Mouse (Mus musculus): ENCODE measurements at regions not wholly inside any gene's neighbourhood (a gene's known extent, or its start where the extent isn't known, plus 50 kb on each side); places are given as distances from the start of the nearest gene placed in this dataset.
A peak's percentile ranks its signal among the peaks of the same experiment; 100 is the strongest.

DNA sequence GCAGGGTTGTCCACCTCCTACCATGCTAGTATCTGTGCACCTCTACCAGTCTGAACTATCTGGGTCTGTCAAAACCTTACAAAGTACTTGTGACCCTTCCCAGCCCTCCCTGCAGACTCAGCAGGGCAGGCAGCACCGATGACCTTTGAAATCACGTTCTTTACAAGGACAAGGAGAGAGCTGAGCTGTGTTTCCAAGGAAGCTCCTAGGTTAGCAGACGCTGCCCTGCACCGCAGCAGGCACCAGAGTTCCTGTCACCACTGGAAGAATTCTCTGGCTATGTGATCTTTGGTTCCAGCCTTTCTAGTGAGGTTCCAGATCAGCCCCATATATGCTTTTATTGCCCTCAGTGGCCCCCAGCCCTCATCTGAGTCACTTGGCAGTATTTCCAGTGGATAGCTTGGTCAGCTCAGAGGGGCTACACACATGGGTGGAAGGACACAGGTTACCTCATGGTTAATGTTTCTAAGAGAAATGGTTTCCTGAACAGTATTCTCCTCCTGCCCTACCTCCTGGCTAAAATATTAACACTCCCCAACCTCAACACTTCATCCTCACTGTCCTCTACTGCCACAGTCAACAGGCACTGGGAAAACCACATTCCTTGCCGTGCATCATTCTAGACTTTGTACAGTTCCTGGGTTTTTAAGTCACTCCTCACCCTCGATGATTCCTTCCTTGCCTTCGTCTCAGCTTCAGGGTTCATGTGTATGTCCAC lies 251.2 kb upstream of the Gli3 start:
- 83% methylated on average over 7 of the region's 7 CpGs for WGBS
- Histone ChIP-seq H3K4me3 (ENCODE audit: low read depth, low read length) (no peak overlapping the region), H3K27ac (ENCODE audit: low read depth, low read length) (no peak overlapping the region), H3K27me3 (ENCODE audit: insufficient read depth, low read length) (no peaks in the 10 kb centered on the region), H3K4me2 (ENCODE audit: low read depth, low read length, poor library complexity, severe bottlenecking) (no peak overlapping the region), H3K9ac (replicated peaks; ENCODE audit: low read length, poor library complexity, severe bottlenecking) (no peak overlapping the region), H3K4me1 (ENCODE audit: insufficient read depth, low read length) (no peaks in the 10 kb centered on the region), H3K36me3 (ENCODE audit: insufficient read depth, low read length) (no peaks in the 10 kb centered on the region), H3K9me3 (ENCODE audit: low read length) (no peaks in the 10 kb centered on the region)
- no peak for DNase-seq (ENCODE audit: low spot score)
- ATAC-seq (ENCODE audit: low FRiP score) = no peak
- no peak for TF ChIP-seq CTCF (IDR thresholded peaks at IDR 0.05)

DNA sequence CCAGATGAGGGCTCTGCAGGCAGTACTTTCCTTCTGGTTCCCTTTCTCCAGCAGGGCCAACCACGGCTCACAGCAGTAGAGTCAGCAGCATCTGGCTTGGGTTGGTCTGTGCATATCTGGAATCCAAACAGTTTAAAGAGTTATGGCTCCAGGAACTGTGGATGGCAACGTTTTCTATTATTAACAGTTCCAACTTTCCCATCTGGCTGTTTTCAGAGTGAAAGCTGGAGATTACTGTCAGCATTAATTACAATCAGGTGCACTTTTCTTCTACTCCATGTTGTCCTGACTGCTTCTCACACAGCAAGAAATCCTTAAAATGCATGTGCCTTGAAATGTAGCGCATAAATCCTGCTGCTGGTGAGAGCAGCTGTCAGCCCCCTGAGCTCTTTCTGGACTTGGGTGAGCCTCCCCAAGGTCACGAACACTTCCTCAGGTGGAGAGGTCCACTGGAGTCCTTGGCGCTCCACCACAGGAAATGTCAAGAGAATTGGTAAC lies 250.6 kb upstream of the Gli3 start:
- Histone ChIP-seq H3K36me3 (ENCODE audit: insufficient read depth, low read length) (no peaks in the 10 kb centered on the region), H3K4me3 (ENCODE audit: low read depth, low read length) (no peak overlapping the region), H3K27me3 (ENCODE audit: insufficient read depth, low read length) (no peaks in the 10 kb centered on the region), H3K9ac (replicated peaks; ENCODE audit: low read length, poor library complexity, severe bottlenecking) (no peak overlapping the region), H3K9me3 (ENCODE audit: low read length) (no peaks in the 10 kb centered on the region), H3K4me2 (ENCODE audit: low read depth, low read length, poor library complexity, severe bottlenecking) (no peak overlapping the region), H3K27ac (ENCODE audit: low read depth, low read length) (no peak overlapping the region), H3K4me1 (ENCODE audit: insufficient read depth, low read length) (no peaks in the 10 kb centered on the region)
- 63% methylated on average over 5 of the region's 5 CpGs for WGBS
- TF ChIP-seq CTCF (IDR thresholded peaks at IDR 0.05) = no peak
- peak; percentile 59 for DNase-seq (ENCODE audit: low spot score)
- 0 out of 2 replicates have a peak, but pooled peaks have one; percentile 20 for ATAC-seq (ENCODE audit: low FRiP score)

- Histone ChIP-seq H3K4me3 (ENCODE audit: low read depth, low read length) (no peak overlapping the region), H3K27ac (ENCODE audit: low read depth, low read length) (no peak overlapping the region), H3K9me3 (ENCODE audit: low read length) (no peaks in the 10 kb centered on the region), H3K9ac (replicated peaks; ENCODE audit: low read length, poor library complexity, severe bottlenecking) (no peak overlapping the region), H3K4me2 (ENCODE audit: low read depth, low read length, poor library complexity, severe bottlenecking) (no peak overlapping the region), H3K27me3 (ENCODE audit: insufficient read depth, low read length) (no peaks in the 10 kb centered on the region), H3K36me3 (ENCODE audit: insufficient read depth, low read length) (no peaks in the 10 kb centered on the region), H3K4me1 (ENCODE audit: insufficient read depth, low read length) (no peaks in the 10 kb centered on the region)
- WGBS = 52% methylated on average over 3 of the region's 3 CpGs
- no peak for DNase-seq (ENCODE audit: low spot score)
- no peak for ATAC-seq (ENCODE audit: low FRiP score)
- no peak for TF ChIP-seq CTCF (IDR thresholded peaks at IDR 0.05)
Observed at GRCm38 (mm10) chr13:15221322-15221721, 241.7 kb upstream of the Gli3 start.

GRCm38 (mm10) chr13:15227641-15228040 lies 235.4 kb upstream of the Gli3 start:
- Histone ChIP-seq H3K9me3 (ENCODE audit: low read length) (no peaks in the 10 kb centered on the region), H3K4me3 (ENCODE audit: low read depth, low read length) (no peak overlapping the region), H3K27me3 (ENCODE audit: insufficient read depth, low read length) (no peaks in the 10 kb centered on the region), H3K27ac (ENCODE audit: low read depth, low read length) (no peak overlapping the region), H3K4me1 (ENCODE audit: insufficient read depth, low read length) (no peaks in the 10 kb centered on the region), H3K4me2 (ENCODE audit: low read depth, low read length, poor library complexity, severe bottlenecking) (no peak overlapping the region), H3K36me3 (ENCODE audit: insufficient read depth, low read length) (no peaks in the 10 kb centered on the region), H3K9ac (replicated peaks; ENCODE audit: low read length, poor library complexity, severe bottlenecking) (no peak overlapping the region)
- 60% methylated on average over 1 of the region's 1 CpGs for WGBS
- DNase-seq (ENCODE audit: low spot score) = no peak
- ATAC-seq (ENCODE audit: low FRiP score) = no peak
- no peak for TF ChIP-seq CTCF (IDR thresholded peaks at IDR 0.05)
